Mouse (Mus musculus) G1E (cell line): ENCODE measurements around the gene Gng4.
A peak's percentile ranks its signal among the peaks of the same experiment; 100 is the strongest.

Source experiments
- CTCF ChIP-seq: IDR thresholded peaks from 2 replicates; pipeline ENCODE4 v1.5.1; 2012; ENCODE audit warnings: low read depth, low read length, inconsistent platforms, mixed read lengths
- GATA1 ChIP-seq: IDR thresholded peaks from 2 replicates; pipeline ENCODE4 v1.6.1; 2012; ENCODE audit warnings: borderline replicate concordance, low read length, inconsistent platforms, mixed read lengths
- TAL1 ChIP-seq: conservative IDR thresholded peaks from 2 replicates; pipeline ENCODE4 v1.6.1; 2012; ENCODE audit warnings: low read depth, low read length, inconsistent platforms, mixed read lengths

DNA sequence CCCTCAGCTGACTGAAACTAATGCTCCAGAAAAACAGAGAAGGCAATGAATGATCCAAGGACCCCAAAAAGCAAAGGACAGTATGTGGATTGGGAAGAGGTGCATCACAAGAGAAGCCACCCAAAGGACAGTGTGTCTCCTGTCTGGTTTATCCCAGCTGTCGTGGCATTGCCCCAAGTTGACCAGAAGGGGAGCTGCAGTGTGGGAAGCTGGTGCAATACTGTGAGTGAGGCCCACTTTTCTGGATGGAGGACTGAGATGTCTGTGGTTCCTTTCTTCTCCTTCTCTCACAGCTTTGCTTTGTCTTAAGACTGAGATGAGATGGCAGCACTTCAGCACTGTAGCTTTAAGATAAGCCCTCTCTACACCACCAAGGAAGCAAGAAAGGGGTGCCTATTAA is 12.2 kb downstream of the Gng4 start:
- TF ChIP-seq CTCF (peak; percentile 24; the same call in 1 of the 2 replicates), TAL1 (no peak), GATA1 (no peak)
